Mouse (Mus musculus) neutrophil, adult 59 days (primary cell): Measurements from ENCODE around the gene Hnf1a. TPM values are rescaled to one million over a fixed set of nuclear protein-coding genes. Genes with fewer than 3 reads are reported as not detected.

Experiments
- total RNA-seq, 2 experiments: library from RNA; stranded (reverse); gene quantifications; 1 replicate in 1 of 2; 2 replicates in 1 of 2; pipeline ENCODE4 v1.2.4; 2023

Gene Hnf1a
- total RNA-seq = not detected

GRCm38 (mm10) chr5:114970824-114971227 is at the start of gene Hnf1a:
Gene Hnf1a, minus strand, starts transcription at chr5:114971094.

GRCm38 (mm10) chr5:115010577-115011216 is 39.8 kb upstream of the Hnf1a start, which contains the start of gene Sppl3:
Gene Sppl3, plus strand, starts transcription at chr5:115011137.

GRCm38 (mm10) chr5:114942074-114942765 is 28.7 kb downstream of the Hnf1a start, which contains the start of gene 2210016L21Rik:
Gene 2210016L21Rik, plus strand, starts transcription at chr5:114942158.

GRCm38 (mm10) chr5:114922998-114923473 is 47.9 kb downstream of the Hnf1a start, which contains the start of gene Oasl1:
Gene Oasl1, plus strand, starts transcription at chr5:114923240.

Other genes starting within 250 kb of the Hnf1a start
- gene Ankrd13a, start 196.4 kb downstream of the Hnf1a start, total RNA-seq = 100 to 1,000 TPM; 228 to 235 TPM
- 100 to 1,000 TPM; 136 to 142 TPM for gene Git2, start 195.6 kb downstream of the Hnf1a start, total RNA-seq
- 10 to 100 TPM; 21.0 to 27.6 TPM for gene 1500011B03Rik, start 147.6 kb downstream of the Hnf1a start, total RNA-seq
- under 1 TPM in 1 of 2 experiments, not detected in 1; 0.53 TPM for gene 4930519G04Rik, start 117.4 kb downstream of the Hnf1a start, total RNA-seq
- not detected for gene Gm9936, start 112.4 kb downstream of the Hnf1a start, total RNA-seq
- 10 to 100 TPM; 10.8 to 14.4 TPM for gene Oasl2, start 74.2 kb downstream of the Hnf1a start, total RNA-seq
- gene Oasl1, start 47.9 kb downstream of the Hnf1a start, total RNA-seq = 10 to 100 TPM in 1 of 2 experiments, 1 to 10 TPM in 1; 6.1 to 11.8 TPM
- 10 to 100 TPM; 12.7 to 13.0 TPM for gene 2210016L21Rik, start 28.9 kb downstream of the Hnf1a start, total RNA-seq
- gene Sppl3, start 40.0 kb upstream of the Hnf1a start, total RNA-seq = 10 to 100 TPM; 45.9 to 47.6 TPM
- gene Gm10401, start 127.2 kb upstream of the Hnf1a start, total RNA-seq = not detected
- gene Acads, start 148.3 kb upstream of the Hnf1a start, total RNA-seq = 10 to 100 TPM; 16.7 to 18.9 TPM
- gene Unc119b, start 163.9 kb upstream of the Hnf1a start, total RNA-seq = 10 to 100 TPM; 18.0 to 21.5 TPM
- gene Mlec, start 187.1 kb upstream of the Hnf1a start, total RNA-seq = 100 to 1,000 TPM; 119 to 122 TPM
- gene Cabp1, start 223.3 kb upstream of the Hnf1a start, total RNA-seq = not detected